In genomic region chr6:115676452-115677128, GRCm38 (mm10) we compare ENCODE assay signal across 8 mouse cellular contexts. TPM values are rescaled to one million over a fixed set of nuclear protein-coding genes. Genes with fewer than 3 reads are reported as not detected.
A peak's percentile ranks its signal among the peaks of the same experiment; 100 is the strongest.
DNase-seq lines count a peak whose midpoint lies in the region; ATAC-seq and TF ChIP-seq lines count a peak whose summit lies in the region.

TSS of gene Raf1 (minus strand) at chr6:115676635.

- peak; percentile 100 for DNase-seq in 3134 (ENCODE audit: extremely low read depth, insufficient read length, low spot score)
- peak; percentile 99 for DNase-seq in adrenal gland, postnatal 36 days
- peak; percentile 98 to 99 for DNase-seq in heart, adult 2 months
- DNase-seq in kidney, adult 8-10 months: peak; percentile 98 to 99
- peak; percentile 93 to 97 for DNase-seq in spleen, postnatal 10 days (ENCODE audit: low spot score in 2 of 2)

- WGBS in embryonic facial prominence, embryonic 13.5 days: 1% methylated on average over 51 of the region's 51 CpGs
- WGBS in heart, adult 2 months: under 1% methylated on average over 51 of the region's 51 CpGs
- under 1% methylated on average over 51 of the region's 51 CpGs for WGBS in limb, embryonic 13.5 days
- under 1% methylated on average over 51 of the region's 51 CpGs for WGBS in midbrain, embryonic 16.5 days

- TF ChIP-seq POLR2A in heart, adult 2 months (IDR thresholded peaks at IDR 0.05; ENCODE audit: insufficient read depth, low read depth, low read length): peak; percentile 96

- TF ChIP-seq EP300 in heart, adult 2 months (IDR thresholded peaks at IDR 0.05; ENCODE audit: insufficient read depth, low read depth, low read length): peak; percentile 64; the same call in 1 of the 2 replicates

- H3K4me1 ChIP-seq in embryonic facial prominence, embryonic 13.5 days: peaks cover 9% of the 10 kb centered on the region
- H3K4me1 ChIP-seq in heart, adult 2 months (ENCODE audit: control insufficient read depth, insufficient read depth, low read length): peaks cover 6% of the 10 kb centered on the region
- H3K4me1 ChIP-seq in limb, embryonic 13.5 days: peaks cover 24% of the 10 kb centered on the region
- peaks cover 20% of the 10 kb centered on the region for H3K4me1 ChIP-seq in midbrain, embryonic 16.5 days (ENCODE audit: control insufficient read depth, insufficient read depth, low read length)

- H3K27ac ChIP-seq in embryonic facial prominence, embryonic 13.5 days: peak within 1 kb of the TSS; percentile 99
- H3K27ac ChIP-seq in heart, adult 2 months: peak within 1 kb of the TSS; percentile 100
- H3K27ac ChIP-seq in limb, embryonic 13.5 days: peak within 1 kb of the TSS; percentile 98
- peak within 1 kb of the TSS; percentile 99 for H3K27ac ChIP-seq in midbrain, embryonic 16.5 days (ENCODE audit: low read length)

- intact Hi-C loops in heart, adult 2 months (cut with DNase I): loop anchor here (2.0 to 5.0 kb wide), 4 partner anchors 16 to 516 kb away; partner anchors contain the start of gene Tmcc1

- peak within 1 kb of the TSS; percentile 78 for H3K4me2 ChIP-seq in embryonic facial prominence, embryonic 13.5 days
- peak within 1 kb of the TSS; percentile 78 for H3K4me2 ChIP-seq in limb, embryonic 13.5 days (replicated peaks)
- peak within 1 kb of the TSS; percentile 92 for H3K4me2 ChIP-seq in midbrain, embryonic 16.5 days (ENCODE audit: low read length)

- H3K9ac ChIP-seq in embryonic facial prominence, embryonic 13.5 days: peak within 1 kb of the TSS; percentile 99
- H3K9ac ChIP-seq in heart, adult 2 months (ENCODE audit: low read depth, low read length): peak within 1 kb of the TSS; percentile 100
- H3K9ac ChIP-seq in limb, embryonic 13.5 days: peak within 1 kb of the TSS; percentile 100
- H3K9ac ChIP-seq in midbrain, embryonic 16.5 days (ENCODE audit: low read depth, low read length): peak within 1 kb of the TSS; percentile 98

- H3K4me3 ChIP-seq in embryonic facial prominence, embryonic 13.5 days: peak within 1 kb of the TSS; percentile 94
- peak within 1 kb of the TSS; percentile 74 for H3K4me3 ChIP-seq in heart, adult 2 months
- peak within 1 kb of the TSS; percentile 83 for H3K4me3 ChIP-seq in limb, embryonic 13.5 days
- peak within 1 kb of the TSS; percentile 88 for H3K4me3 ChIP-seq in midbrain, embryonic 16.5 days (ENCODE audit: low read depth, low read length)

- 0 out of 2 replicates have a peak, but pooled peaks have one; percentile 9 for TF ChIP-seq CTCF in heart, adult 2 months (IDR thresholded peaks at IDR 0.05)

- peak; percentile 98 for ATAC-seq in embryonic facial prominence, embryonic 13.5 days (ENCODE audit: insufficient number of reproducible peaks, insufficient read depth, low FRiP score, low TSS enrichment, low read depth)
- peak; percentile 99 for ATAC-seq in limb, embryonic 13.5 days (ENCODE audit: low FRiP score, low read depth)
- ATAC-seq in midbrain, embryonic 16.5 days: peak; percentile 98

- no peaks in the 10 kb centered on the region for H3K9me3 ChIP-seq in embryonic facial prominence, embryonic 13.5 days
- no peaks in the 10 kb centered on the region for H3K9me3 ChIP-seq in limb, embryonic 13.5 days
- H3K9me3 ChIP-seq in midbrain, embryonic 16.5 days (replicated peaks; ENCODE audit: control insufficient read depth, low read length, poor library complexity, severe bottlenecking): no peaks in the 10 kb centered on the region

- H3K79me2 ChIP-seq in heart, adult 2 months (replicated peaks; ENCODE audit: control insufficient read depth, insufficient read depth, low read length): peaks cover 1% of the 10 kb centered on the region; the same call in 1 of the 2 replicates

- H3K27me3 ChIP-seq in embryonic facial prominence, embryonic 13.5 days: no peaks in the 10 kb centered on the region
- H3K27me3 ChIP-seq in heart, adult 2 months (ENCODE audit: control insufficient read depth, insufficient read depth, low read length): no peaks in the 10 kb centered on the region
- H3K27me3 ChIP-seq in limb, embryonic 13.5 days: no peaks in the 10 kb centered on the region
- no peaks in the 10 kb centered on the region for H3K27me3 ChIP-seq in midbrain, embryonic 16.5 days (ENCODE audit: control insufficient read depth, insufficient read depth, low read depth, low read length)

- H3K36me3 ChIP-seq in embryonic facial prominence, embryonic 13.5 days: no peaks in the 10 kb centered on the region
- H3K36me3 ChIP-seq in heart, adult 2 months (ENCODE audit: control insufficient read depth, insufficient read depth, low read length): peaks cover 9% of the 10 kb centered on the region
- no peaks in the 10 kb centered on the region for H3K36me3 ChIP-seq in limb, embryonic 13.5 days
- H3K36me3 ChIP-seq in midbrain, embryonic 16.5 days (ENCODE audit: control insufficient read depth, insufficient read depth, low read length): no peaks in the 10 kb centered on the region

RNA-seq across cellular contexts. Expression of gene Raf1, which starts in this region (rescaled TPM):
- 100 to 1,000 TPM in 1 of 2 experiments, 10 to 100 TPM in 1; 97.3 to 110 TPM for total RNA-seq in adrenal gland, postnatal 36 days (2021)
- 111 TPM in 2 replicates for polyA plus RNA-seq in embryonic facial prominence, embryonic 13.5 days (2015; fragmentation: Nextera tagmentation; extraction: Ambion mirVana)
- total RNA-seq in heart, adult 2 months (2021): 100 to 1,000 TPM; 103 to 109 TPM
- 145 and 186 TPM in 2 replicates for polyA plus RNA-seq in heart, adult 2 months (2012; rRNA removed)
- polyA plus RNA-seq in limb, embryonic 13.5 days (2015; fragmentation: Nextera tagmentation; extraction: Ambion mirVana): 108 and 111 TPM in 2 replicates
- polyA plus RNA-seq in midbrain, embryonic 16.5 days (2015; fragmentation: Nextera tagmentation; extraction: Ambion mirVana): 127 and 136 TPM in 2 replicates

Comparison
In these comparisons a context has a peak if more than half of its experiments do, and no peak if none do; other contexts are left out.
1. Peak in every context shown above with its lines: DNase-seq, ATAC-seq, H3K4me3 ChIP-seq and H3K27ac ChIP-seq.